Mouse (Mus musculus): ENCODE data around the gene Adgrd1. TPM values are rescaled to one million over a fixed set of nuclear protein-coding genes. Genes with fewer than 3 reads are reported as not detected.

Adgrd1 gene
- polyA plus RNA-seq, 3 experiments from 2014 or later, result 0.34 to 1.5 (median 0.68) TPM

GRCm38 (mm10) chr5:129161372-129162051 lies 65.0 kb downstream of the Adgrd1 start:
- no peak for ATAC-seq

GRCm38 (mm10) chr5:129163416-129163815 lies 66.9 kb downstream of the Adgrd1 start:
- no peak for ATAC-seq

GRCm38 (mm10) chr5:129164091-129164490 lies 67.5 kb downstream of the Adgrd1 start:
- no peak for ATAC-seq

- ATAC-seq, result no peak
Observed at GRCm38 (mm10) chr5:129164911-129165584, 68.5 kb downstream of the Adgrd1 start.

GRCm38 (mm10) chr5:129165595-129165994 lies 69.0 kb downstream of the Adgrd1 start:
- ATAC-seq, result no peak

- ATAC-seq, result no peak
Observed at GRCm38 (mm10) chr5:129169090-129169489, 72.5 kb downstream of the Adgrd1 start.

- ATAC-seq, result no peak
Observed at GRCm38 (mm10) chr5:129169567-129169966, 73.0 kb downstream of the Adgrd1 start.

GRCm38 (mm10) chr5:129172533-129172932 lies 76.0 kb downstream of the Adgrd1 start:
- ATAC-seq, result no peak

GRCm38 (mm10) chr5:129175925-129176324 lies 79.4 kb downstream of the Adgrd1 start:
- ATAC-seq, result no peak

GRCm38 (mm10) chr5:129177697-129178511 lies 81.4 kb downstream of the Adgrd1 start:
- peak; percentile 88 for ATAC-seq

GRCm38 (mm10) chr5:129179356-129179755 lies 82.8 kb downstream of the Adgrd1 start:
- no peak for ATAC-seq

- no peak for ATAC-seq
Observed at GRCm38 (mm10) chr5:129179995-129180714, 83.6 kb downstream of the Adgrd1 start.

GRCm38 (mm10) chr5:129180715-129181228 lies 84.2 kb downstream of the Adgrd1 start:
- no peak for ATAC-seq

GRCm38 (mm10) chr5:129181450-129181849 lies 84.9 kb downstream of the Adgrd1 start:
- no peak for ATAC-seq

GRCm38 (mm10) chr5:129182554-129182953 lies 86.0 kb downstream of the Adgrd1 start:
- ATAC-seq, result no peak

GRCm38 (mm10) chr5:129186260-129186659 lies 89.7 kb downstream of the Adgrd1 start:
- ATAC-seq, result no peak

- ATAC-seq, result no peak
Observed at GRCm38 (mm10) chr5:129186926-129187325, 90.4 kb downstream of the Adgrd1 start.

- ATAC-seq, result no peak
Observed at GRCm38 (mm10) chr5:129189071-129189470, 92.5 kb downstream of the Adgrd1 start.

- no peak for ATAC-seq
Observed at GRCm38 (mm10) chr5:129190077-129190476, 93.5 kb downstream of the Adgrd1 start.

GRCm38 (mm10) chr5:129196501-129196900 lies 100.0 kb downstream of the Adgrd1 start:
- no peak for ATAC-seq

- no peak for ATAC-seq
Observed at GRCm38 (mm10) chr5:129196971-129197519, 100.5 kb downstream of the Adgrd1 start.

GRCm38 (mm10) chr5:129200132-129200531 lies 103.6 kb downstream of the Adgrd1 start:
- no peak for ATAC-seq
